Mouse (Mus musculus) G1E (cell line): Measurements from ENCODE around the gene Ttc39a.

ENCODE experiments used
- GATA1 ChIP-seq: IDR thresholded peaks from 2 replicates; pipeline ENCODE4 v1.6.1; 2012; ENCODE audit warnings: borderline replicate concordance, low read length, inconsistent platforms, mixed read lengths
- TAL1 ChIP-seq: conservative IDR thresholded peaks from 2 replicates; pipeline ENCODE4 v1.6.1; 2012; ENCODE audit warnings: low read depth, low read length, inconsistent platforms, mixed read lengths

- TF ChIP-seq TAL1 (no peak), GATA1 (no peak)
Measured at GRCm38 (mm10) chr4:109423438-109423837, 17.0 kb downstream of the Ttc39a start.
